Mouse (Mus musculus) forebrain, embryonic 10.5 days (tissue): ENCODE measurements around the gene Lbhd1. TPM values are rescaled to one million over a fixed set of nuclear protein-coding genes. Genes with fewer than 3 reads are reported as not detected.

ENCODE experiments used
- DNase-seq: peaks from one replicate; pipeline ENCODE4 v3.0.0-alpha.2; 2017; ENCODE audit warnings: low spot score; ENCODE audit errors: extremely low spot score
- H3K27ac ChIP-seq: fragments of 300-500 bp; sonication (generic); 2 replicates; pipeline ENCODE4 v1.5.1; 2016; ENCODE audit warnings: mild to moderate bottlenecking
- H3K27me3 ChIP-seq: fragments of 300-500 bp; sonication (generic); 2 replicates; pipeline ENCODE4 v1.6.1; 2016; ENCODE audit warnings: mild to moderate bottlenecking; ENCODE audit not compliant: poor library complexity, severe bottlenecking
- H3K36me3 ChIP-seq: fragments of 300-500 bp; sonication (generic); replicated peaks from 2 replicates; pipeline ENCODE4 v1.6.1; 2016; ENCODE audit warnings: mild to moderate bottlenecking, moderate library complexity
- H3K4me1 ChIP-seq: fragments of 300-500 bp; sonication (generic); 2 replicates; pipeline ENCODE4 v1.6.1; 2016
- H3K4me3 ChIP-seq: fragments of 300-500 bp; sonication (generic); 2 replicates; pipeline ENCODE4 v1.5.1; 2016; ENCODE audit warnings: mild to moderate bottlenecking, moderate library complexity
- H3K9me3 ChIP-seq: fragments of 300-500 bp; sonication (generic); 2 replicates; pipeline ENCODE4 v1.6.1; 2016; ENCODE audit warnings: mild to moderate bottlenecking, moderate library complexity
- WGBS: fragments of 180-500 bp; shearing (Covaris S2); methylation state at CpG from one replicate; pipeline ENCODE4 v1.1.7; 2016; 5-methylcytosine and 5-hydroxymethylcytosine counted together
- microRNA-seq: library from miRNA; unstranded; fragments of <30 nt; microRNA quantifications from one replicate; pipeline ENCODE4, GENCODE M21; 2017
- polyA plus RNA-seq: library from polyadenylated mRNA; unstranded; fragments of >200 nt; fragmentation: Nextera tagmentation; extraction: Ambion mirVana; gene quantifications from 2 replicates; pipeline ENCODE4 v1.2.1, GENCODE M21; 2016

Gene Lbhd1
- polyA plus RNA-seq, 1 experiment from 2014 or later, result 130 TPM

DNA sequence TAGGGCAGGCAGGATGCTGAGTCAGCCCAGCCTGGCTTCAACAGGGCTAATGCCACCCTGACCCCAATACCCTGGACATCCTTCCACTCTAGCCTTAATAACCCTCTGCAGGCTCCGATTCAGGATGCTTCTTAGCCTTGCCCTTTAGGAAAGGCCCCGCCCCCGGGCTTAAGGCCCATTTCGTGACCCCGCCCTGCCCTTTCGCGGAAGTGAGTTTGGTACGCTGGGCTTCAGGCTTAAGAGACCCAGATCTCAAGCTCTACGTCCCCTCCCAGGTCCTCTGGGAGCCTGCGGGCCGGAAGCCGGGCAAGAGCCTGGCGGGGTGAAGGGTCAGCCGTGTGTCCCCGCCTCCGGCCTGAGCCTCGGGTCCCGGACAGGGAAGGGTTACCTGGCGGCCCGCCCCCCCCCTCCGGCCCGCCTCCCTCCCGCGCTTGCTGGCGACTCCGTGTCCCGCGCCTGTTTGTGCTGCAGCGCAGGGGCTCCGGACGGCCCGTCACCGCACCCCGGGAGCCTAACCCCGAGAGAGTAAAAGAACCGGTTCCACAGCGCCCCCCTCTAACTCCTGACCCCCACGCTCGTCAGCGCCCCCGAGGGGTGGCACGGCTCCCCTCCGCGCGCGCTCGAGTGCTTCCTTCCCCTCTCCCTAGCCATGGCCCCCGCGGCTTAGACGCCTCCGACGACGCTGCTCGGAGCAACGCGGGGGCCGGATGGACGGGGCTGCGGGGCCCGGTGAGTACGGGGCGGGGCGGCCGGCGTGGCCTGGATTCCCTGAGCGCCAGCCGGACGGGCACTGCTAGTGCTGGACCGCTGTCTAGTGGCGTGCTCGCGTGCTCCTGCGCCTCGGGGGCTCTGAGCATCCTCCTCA is 45.9 kb downstream of the Lbhd1 start, which contains the start of the genes Rom1 and Eml3:
Gene Rom1, minus strand, starts transcription at position 133 of the 865 bp plus-strand sequence.
Gene Eml3, plus strand, starts transcription at position 329 of the 865 bp plus-strand sequence.
- peak within 1 kb of the TSS; percentile 89 for H3K27ac ChIP-seq
- DNase-seq, result peak; percentile 75
- peaks cover 62% of the 10 kb centered on the region for H3K36me3 ChIP-seq
- H3K4me1 ChIP-seq, result peaks cover 28% of the 10 kb centered on the region
- no peaks in the 10 kb centered on the region for H3K27me3 ChIP-seq
- WGBS, result under 1% methylated on average over 58 of the region's 74 CpGs
- no peaks in the 10 kb centered on the region for H3K9me3 ChIP-seq
- peak within 1 kb of the TSS; percentile 77 for H3K4me3 ChIP-seq

DNA sequence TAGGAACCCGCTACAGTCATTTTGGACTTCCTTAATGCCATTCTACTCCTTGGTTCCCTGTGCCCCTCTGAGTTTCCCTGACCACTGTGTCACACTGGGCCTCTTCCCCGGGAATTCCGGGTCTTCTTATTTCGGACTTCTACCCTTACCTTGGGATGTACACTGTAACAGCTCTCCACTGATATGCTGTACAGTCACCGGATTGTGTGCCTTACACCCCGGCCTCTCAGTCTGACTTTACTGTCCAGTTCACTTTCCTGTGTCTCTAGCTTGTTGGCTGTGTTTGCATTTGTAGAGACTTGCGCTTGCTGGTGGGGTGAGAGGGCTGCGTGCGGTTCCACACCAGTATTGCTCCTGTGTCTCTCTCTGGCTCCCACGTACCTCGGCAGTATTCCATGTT is 46.6 kb downstream of the Lbhd1 start:
- WGBS, result 14% methylated on average over 11 of the region's 11 CpGs
- H3K27me3 ChIP-seq, result no peaks in the 10 kb centered on the region
- peaks cover 28% of the 10 kb centered on the region for H3K4me1 ChIP-seq
- no peaks in the 10 kb centered on the region for H3K9me3 ChIP-seq
- peak overlapping the region; percentile 77 for H3K4me3 ChIP-seq
- peaks cover 65% of the 10 kb centered on the region for H3K36me3 ChIP-seq
- H3K27ac ChIP-seq, result peak overlapping the region; percentile 89
- no peak for DNase-seq

GRCm38 (mm10) chr19:8930771-8931170 is 47.2 kb downstream of the Lbhd1 start:
- Histone ChIP-seq H3K27me3 (no peaks in the 10 kb centered on the region), H3K27ac (0 out of 2 replicates have a peak overlapping the region, but pooled peaks have one; percentile 89), H3K9me3 (no peaks in the 10 kb centered on the region), H3K4me1 (peaks cover 28% of the 10 kb centered on the region), H3K36me3 (peaks cover 65% of the 10 kb centered on the region), H3K4me3 (peak overlapping the region; percentile 77)
- DNase-seq, result no peak
- WGBS, result 83% methylated on average over 7 of the region's 7 CpGs

DNA sequence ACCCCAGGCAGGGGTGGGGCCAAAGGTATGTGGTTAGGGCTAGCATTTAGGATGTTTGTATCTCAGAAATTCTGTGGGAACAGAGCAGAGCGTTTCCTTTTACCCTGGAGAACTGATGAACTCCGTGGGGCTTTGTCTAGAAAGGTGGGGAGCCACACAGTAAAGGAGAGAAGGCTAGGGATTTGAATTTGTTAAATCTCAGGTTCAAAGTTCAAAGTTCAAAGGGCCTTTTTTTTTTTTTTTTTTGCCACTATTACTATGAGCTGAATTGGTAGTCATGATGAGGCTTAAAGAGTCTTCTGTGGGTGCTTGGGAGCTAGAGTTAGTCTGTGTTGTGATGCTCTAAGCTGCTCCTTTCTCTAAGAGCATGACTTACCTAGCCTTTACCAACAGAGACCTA is 53.2 kb downstream of the Lbhd1 start:
- Histone ChIP-seq H3K9me3 (no peaks in the 10 kb centered on the region), H3K27ac (no peak overlapping the region), H3K4me1 (peaks cover 15% of the 10 kb centered on the region), H3K27me3 (no peaks in the 10 kb centered on the region), H3K36me3 (peaks cover 69% of the 10 kb centered on the region), H3K4me3 (no peak overlapping the region)
- no peak for DNase-seq
- WGBS, result 84% methylated on average over 2 of the region's 2 CpGs

GRCm38 (mm10) chr19:8940526-8941133 is 57.1 kb downstream of the Lbhd1 start:
- H3K9me3 ChIP-seq, result no peaks in the 10 kb centered on the region
- peaks cover 42% of the 10 kb centered on the region for H3K4me1 ChIP-seq
- peak overlapping the region; percentile 69 for H3K4me3 ChIP-seq
- H3K27me3 ChIP-seq, result no peaks in the 10 kb centered on the region
- peaks cover 67% of the 10 kb centered on the region for H3K36me3 ChIP-seq
- 82% methylated on average over 15 of the region's 15 CpGs for WGBS
- DNase-seq, result no peak
- peak overlapping the region; percentile 99 for H3K27ac ChIP-seq

GRCm38 (mm10) chr19:8941136-8941514 is 57.6 kb downstream of the Lbhd1 start:
- H3K36me3 ChIP-seq, result peaks cover 67% of the 10 kb centered on the region
- peak overlapping the region; percentile 99 for H3K27ac ChIP-seq
- peaks cover 42% of the 10 kb centered on the region for H3K4me1 ChIP-seq
- no peaks in the 10 kb centered on the region for H3K9me3 ChIP-seq
- 43% methylated on average over 10 of the region's 10 CpGs for WGBS
- DNase-seq, result no peak
- no peaks in the 10 kb centered on the region for H3K27me3 ChIP-seq
- H3K4me3 ChIP-seq, result peak overlapping the region; percentile 69

DNA sequence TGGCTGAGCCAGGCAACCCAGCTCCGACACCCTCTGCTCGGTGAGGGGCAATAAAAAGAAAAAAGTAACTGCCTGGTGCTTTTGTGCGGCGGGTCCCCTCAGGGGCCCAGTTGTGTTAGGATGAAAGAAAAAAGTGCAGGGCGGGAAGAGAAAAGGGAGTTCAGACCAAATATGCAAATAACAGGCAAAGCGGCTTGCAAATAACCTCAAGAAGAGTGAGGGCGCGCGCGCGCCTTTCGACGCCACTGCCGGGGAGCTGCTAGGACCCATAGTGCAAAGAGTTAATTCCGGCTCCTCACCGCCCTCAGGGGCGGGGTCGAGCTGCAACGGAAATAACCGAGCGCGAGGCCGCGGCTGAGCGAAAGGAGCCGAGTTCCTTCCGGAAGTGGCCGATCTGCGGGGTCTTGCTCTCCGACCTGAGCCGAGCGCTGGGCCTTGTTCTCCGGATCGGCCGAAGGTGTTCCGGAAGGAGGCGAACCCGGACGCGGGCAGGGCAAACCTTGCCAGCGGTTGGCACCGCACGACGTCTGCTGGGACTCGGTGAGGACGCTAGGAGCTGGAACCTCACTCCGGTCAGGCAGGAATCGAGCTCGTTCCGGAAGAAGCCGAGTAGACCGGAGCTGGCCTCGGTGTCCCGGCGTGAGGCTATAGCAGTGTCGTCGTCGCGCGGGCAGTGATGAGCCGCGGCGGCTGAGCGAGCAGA is 58.1 kb downstream of the Lbhd1 start, which contains the start of gene Mta2:
Gene Mta2, plus strand, starts transcription at position 361 of the 703 bp plus-strand sequence.
- DNase-seq, result peak; percentile 99
- H3K27ac ChIP-seq, result peak within 1 kb of the TSS; percentile 99
- H3K4me3 ChIP-seq, result peak within 1 kb of the TSS; percentile 69
- peaks cover 42% of the 10 kb centered on the region for H3K4me1 ChIP-seq
- H3K36me3 ChIP-seq, result peaks cover 67% of the 10 kb centered on the region
- under 1% methylated on average over 64 of the region's 64 CpGs for WGBS
- H3K9me3 ChIP-seq, result no peaks in the 10 kb centered on the region
- no peaks in the 10 kb centered on the region for H3K27me3 ChIP-seq

Small RNA genes within 50 kb of the gene (microRNA-seq; reads per million reads assigned to microRNA genes)
- not detected for gene Mir5136

Other genes with a start within 250 kb of the Lbhd1 start
- not detected in 2 replicates for gene Chrm1, start 219.9 kb upstream of the Lbhd1 start, polyA plus RNA-seq
- gene Slc3a2, start 160.4 kb upstream of the Lbhd1 start, polyA plus RNA-seq, result 136 and 149 TPM in 2 replicates
- 120 and 126 TPM in 2 replicates for gene Wdr74, start 147.9 kb upstream of the Lbhd1 start, polyA plus RNA-seq
- 3.4 and 3.7 TPM in 2 replicates for gene 1700092M07Rik, start 143.0 kb upstream of the Lbhd1 start, polyA plus RNA-seq
- gene Stx5a, start 142.3 kb upstream of the Lbhd1 start, polyA plus RNA-seq, result 86.8 and 87.8 TPM in 2 replicates
- 254 and 275 TPM in 2 replicates for gene Nxf1, start 126.7 kb upstream of the Lbhd1 start, polyA plus RNA-seq
- 170 TPM in 2 replicates for gene Tmem223, start 112.7 kb upstream of the Lbhd1 start, polyA plus RNA-seq
- 47.4 and 49.5 TPM in 2 replicates for gene Tmem179b, start 109.3 kb upstream of the Lbhd1 start, polyA plus RNA-seq
- gene Taf6l, start 97.3 kb upstream of the Lbhd1 start, polyA plus RNA-seq, result 48.6 and 49.4 TPM in 2 replicates
- gene Polr2g, start 85.2 kb upstream of the Lbhd1 start, polyA plus RNA-seq, result 173 and 180 TPM in 2 replicates
- gene Zbtb3, start 81.2 kb upstream of the Lbhd1 start, polyA plus RNA-seq, result 6.6 and 6.8 TPM in 2 replicates
- gene Ttc9c, start 64.4 kb upstream of the Lbhd1 start, polyA plus RNA-seq, result 82.5 and 85.5 TPM in 2 replicates
- gene Hnrnpul2, start 63.7 kb upstream of the Lbhd1 start, polyA plus RNA-seq, result 4.9 and 5.4 TPM in 2 replicates
- not detected in 2 replicates for gene AC129217.1, start 54.0 kb upstream of the Lbhd1 start, polyA plus RNA-seq
- 47.0 and 48.0 TPM in 2 replicates for gene Bscl2, start 46.3 kb upstream of the Lbhd1 start, polyA plus RNA-seq
- 27.8 and 31.7 TPM in 2 replicates for gene Gng3, start 44.5 kb upstream of the Lbhd1 start, polyA plus RNA-seq
- gene Lrrn4cl, start 33.0 kb upstream of the Lbhd1 start, polyA plus RNA-seq, result 0.36 and 0.99 TPM in 2 replicates
- gene Ubxn1, start 12.2 kb upstream of the Lbhd1 start, polyA plus RNA-seq, result 208 and 212 TPM in 2 replicates
- 53.2 and 55.5 TPM in 2 replicates for gene Uqcc3, start 2.8 kb upstream of the Lbhd1 start, polyA plus RNA-seq
- gene Gm49403, start 198 bp downstream of the Lbhd1 start, polyA plus RNA-seq, result not detected in 2 replicates
- gene 1810009A15Rik, start 5.1 kb downstream of the Lbhd1 start, polyA plus RNA-seq, result 178 and 183 TPM in 2 replicates
- gene Gm49416, start 5.2 kb downstream of the Lbhd1 start, polyA plus RNA-seq, result 0.20 and 0.37 TPM in 2 replicates
- 59.9 and 61.4 TPM in 2 replicates for gene Ints5, start 9.3 kb downstream of the Lbhd1 start, polyA plus RNA-seq
- 118 and 121 TPM in 2 replicates for gene Ganab, start 14.3 kb downstream of the Lbhd1 start, polyA plus RNA-seq
- 49.6 and 52.2 TPM in 2 replicates for gene B3gat3, start 36.6 kb downstream of the Lbhd1 start, polyA plus RNA-seq
- 3.7 and 3.9 TPM in 2 replicates for gene Rom1, start 45.6 kb downstream of the Lbhd1 start, polyA plus RNA-seq
- 24.0 and 25.7 TPM in 2 replicates for gene Eml3, start 45.8 kb downstream of the Lbhd1 start, polyA plus RNA-seq
- gene Mta2, start 58.1 kb downstream of the Lbhd1 start, polyA plus RNA-seq, result 202 and 206 TPM in 2 replicates
- 40.2 and 49.1 TPM in 2 replicates for gene Tut1, start 70.1 kb downstream of the Lbhd1 start, polyA plus RNA-seq
- gene Eef1g, start 83.3 kb downstream of the Lbhd1 start, polyA plus RNA-seq, result 559 and 563 TPM in 2 replicates
- gene Ahnak, start 105.6 kb downstream of the Lbhd1 start, polyA plus RNA-seq, result 6.5 and 7.1 TPM in 2 replicates
- not detected in 2 replicates for gene Scgb1a1, start 204.2 kb downstream of the Lbhd1 start, polyA plus RNA-seq